Mouse (Mus musculus): ENCODE results near the gene Apom.

GRCm38 (mm10) chr17:35100196-35100765 lies 31.6 kb downstream of the Apom start:
- TF ChIP-seq CTCF (IDR thresholded peaks at IDR 0.05; ENCODE audit: insufficient read depth, low read depth, low read length) = no peak
- TF ChIP-seq POLR2A (IDR thresholded peaks at IDR 0.05; ENCODE audit: insufficient read depth, low read depth, low read length) = no peak

Measured in olfactory bulb, adult 2 months (tissue).